Mouse (Mus musculus) spleen, adult 2 months (tissue): ENCODE data around the gene Gse1.

Source experiments
- CTCF ChIP-seq: fragments of 200-500 bp; IDR thresholded peaks from 2 replicates; pipeline ENCODE4 v1.5.1; 2011; ENCODE audit warnings: mild to moderate bottlenecking, inconsistent platforms; ENCODE audit not compliant: insufficient read depth, insufficient read length, insufficient replicate concordance; ENCODE audit errors: extremely low read depth
- POLR2A ChIP-seq: fragments of 200-500 bp; IDR thresholded peaks from 2 replicates; pipeline ENCODE4 v1.6.1; 2011; ENCODE audit warnings: low read depth, low read length, inconsistent platforms

DNA sequence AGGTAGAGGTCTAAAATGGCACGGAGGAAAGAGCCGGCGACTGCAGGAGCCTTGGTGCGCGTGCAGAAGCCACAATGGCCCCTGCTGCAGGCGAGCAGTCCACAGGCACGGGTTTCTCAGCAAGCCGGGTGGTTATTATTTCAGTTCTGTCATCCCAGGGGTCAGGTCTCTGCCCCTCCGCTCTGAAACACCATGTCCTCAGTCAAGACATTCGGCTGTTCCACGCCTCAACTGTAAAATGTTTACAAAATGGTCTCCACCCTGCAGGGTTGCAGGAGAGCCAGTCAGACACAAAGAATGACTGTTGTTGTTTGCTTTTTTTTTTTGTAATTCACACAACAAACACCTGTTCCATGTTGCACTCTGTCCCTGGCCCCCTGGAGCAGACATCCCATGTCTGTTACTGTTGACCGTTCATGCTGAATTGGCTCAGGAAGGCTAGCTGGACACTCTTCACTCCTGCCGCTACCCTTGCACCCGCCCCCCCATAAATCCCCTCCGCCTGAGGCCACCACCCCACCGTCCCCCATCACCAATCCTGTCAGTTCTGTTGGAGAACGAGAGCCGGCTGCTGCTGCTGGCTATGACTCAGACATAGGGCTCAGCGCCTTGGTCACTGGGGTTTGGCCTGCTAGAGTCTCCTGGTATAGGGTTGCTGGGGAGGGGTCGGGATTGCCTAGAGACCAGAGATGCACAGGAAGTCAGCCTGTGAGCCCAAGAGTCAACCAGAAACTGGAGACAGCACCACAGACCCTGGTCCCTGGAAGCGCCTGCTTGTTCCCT is 33.3 kb downstream of the Gse1 start:
- TF ChIP-seq CTCF (no peak), POLR2A (no peak)
